Mouse (Mus musculus) ES-Bruce4 (cell line): Measurements from ENCODE around the gene Cdh11. TPM values are rescaled to one million over a fixed set of nuclear protein-coding genes. Genes with fewer than 3 reads are reported as not detected.
A peak's percentile ranks its signal among the peaks of the same experiment; 100 is the strongest.

Experiments
- H3K27ac ChIP-seq: 2 replicates; pipeline ENCODE4 v1.5.1; 2012; ENCODE audit warnings: low read length, inconsistent platforms; ENCODE audit not compliant: insufficient read depth
- H3K27me3 ChIP-seq: 2 replicates; pipeline ENCODE4 v1.6.1; 2012; ENCODE audit warnings: mild to moderate bottlenecking, low read length, inconsistent platforms; ENCODE audit not compliant: control insufficient read depth, poor library complexity, insufficient read depth, severe bottlenecking
- H3K36me3 ChIP-seq: 2 replicates; pipeline ENCODE4 v1.6.1; 2012; ENCODE audit warnings: inconsistent platforms, mild to moderate bottlenecking, low read length, moderate library complexity; ENCODE audit not compliant: control insufficient read depth, poor library complexity, insufficient read depth, severe bottlenecking
- H3K4me1 ChIP-seq: one replicate; pipeline ENCODE4 v1.8.1; 2011; ENCODE audit warnings: low read length; ENCODE audit not compliant: control insufficient read depth, insufficient read depth
- H3K4me3 ChIP-seq: 2 replicates; pipeline ENCODE4 v1.5.1; 2011; ENCODE audit warnings: low read depth, mild to moderate bottlenecking, low read length
- H3K9ac ChIP-seq: 2 replicates; pipeline ENCODE4 v1.6.1; 2012; ENCODE audit warnings: low read depth, mild to moderate bottlenecking, inconsistent platforms; ENCODE audit not compliant: poor library complexity, severe bottlenecking
- H3K9me3 ChIP-seq: replicated peaks from 2 replicates; pipeline ENCODE4 v1.6.1; 2012; ENCODE audit warnings: mild to moderate bottlenecking, low read length, inconsistent platforms; ENCODE audit not compliant: control insufficient read depth, poor library complexity, insufficient read depth, severe bottlenecking
- CTCF ChIP-seq: IDR thresholded peaks from one replicate; pipeline ENCODE4 v1.8.1; 2011; ENCODE audit warnings: low read depth, low read length
- EP300 ChIP-seq: IDR thresholded peaks from 2 replicates; pipeline ENCODE4 v1.6.1; 2011; ENCODE audit warnings: low read depth, low read length; ENCODE audit not compliant: insufficient read depth
- POLR2A ChIP-seq: IDR thresholded peaks from one replicate; pipeline ENCODE4 v1.8.1; 2011; ENCODE audit warnings: low read length; ENCODE audit not compliant: insufficient read depth
- polyA plus RNA-seq: library from polyadenylated mRNA; stranded (reverse); fragments of >200 nt; gene quantifications from 2 replicates; pipeline ENCODE4 v1.2.4, GENCODE M21; 2011; ENCODE audit warnings: low read depth; ENCODE audit not compliant: missing spikeins, insufficient read depth, insufficient read length

Gene Cdh11
- polyA plus RNA-seq, 1 experiment, result 1.1 TPM

- H3K9me3 ChIP-seq, result no peaks in the 10 kb centered on the region
- no peaks in the 10 kb centered on the region for H3K36me3 ChIP-seq
- peak overlapping the region; percentile 50 for H3K4me3 ChIP-seq
- H3K27me3 ChIP-seq, result peaks cover 40% of the 10 kb centered on the region
- H3K4me1 ChIP-seq, result no peaks in the 10 kb centered on the region
- TF ChIP-seq POLR2A, result no peak
- TF ChIP-seq EP300, result no peak
- TF ChIP-seq CTCF, result no peak
- H3K27ac ChIP-seq, result no peak overlapping the region
- peak overlapping the region; percentile 23 for H3K9ac ChIP-seq
These were observed 1.4 kb downstream of the Cdh11 start for GRCm38 (mm10) chr8:102783821-102784591.

- TF ChIP-seq CTCF (no peak), POLR2A (no peak), EP300 (no peak)
- peaks cover 36% of the 10 kb centered on the region for H3K27me3 ChIP-seq
- H3K27ac ChIP-seq, result no peak overlapping the region
- H3K9me3 ChIP-seq, result no peaks in the 10 kb centered on the region
- no peak overlapping the region for H3K4me3 ChIP-seq
- H3K9ac ChIP-seq, result no peak overlapping the region
- H3K4me1 ChIP-seq, result no peaks in the 10 kb centered on the region
- no peaks in the 10 kb centered on the region for H3K36me3 ChIP-seq
These were observed 2.5 kb downstream of the Cdh11 start for GRCm38 (mm10) chr8:102782707-102783489.

DNA sequence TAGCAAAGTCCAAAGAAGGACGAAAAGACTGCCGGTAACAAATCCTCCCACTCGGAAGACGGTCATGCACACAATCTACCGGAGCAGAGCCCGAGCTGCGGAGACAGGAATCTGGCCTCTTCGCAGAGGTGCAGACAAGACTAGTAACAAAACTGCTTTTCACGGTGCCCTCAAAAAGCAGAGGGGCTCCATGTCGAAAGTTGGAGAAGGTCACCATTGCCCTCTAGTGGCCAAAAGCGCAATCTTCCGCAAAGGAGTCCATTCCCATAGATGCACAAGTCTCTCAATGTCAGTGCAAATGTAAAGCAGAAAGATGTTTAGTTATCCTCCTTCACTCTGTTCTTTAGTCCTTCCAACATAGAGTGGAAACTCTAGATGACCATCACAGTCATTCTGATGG is 4.5 kb downstream of the Cdh11 start:
- Histone ChIP-seq H3K9ac (no peak overlapping the region), H3K9me3 (no peaks in the 10 kb centered on the region), H3K27me3 (peaks cover 32% of the 10 kb centered on the region), H3K36me3 (no peaks in the 10 kb centered on the region), H3K4me3 (no peak overlapping the region), H3K4me1 (no peaks in the 10 kb centered on the region), H3K27ac (no peak overlapping the region)
- TF ChIP-seq EP300 (no peak), POLR2A (no peak), CTCF (peak; percentile 70)

DNA sequence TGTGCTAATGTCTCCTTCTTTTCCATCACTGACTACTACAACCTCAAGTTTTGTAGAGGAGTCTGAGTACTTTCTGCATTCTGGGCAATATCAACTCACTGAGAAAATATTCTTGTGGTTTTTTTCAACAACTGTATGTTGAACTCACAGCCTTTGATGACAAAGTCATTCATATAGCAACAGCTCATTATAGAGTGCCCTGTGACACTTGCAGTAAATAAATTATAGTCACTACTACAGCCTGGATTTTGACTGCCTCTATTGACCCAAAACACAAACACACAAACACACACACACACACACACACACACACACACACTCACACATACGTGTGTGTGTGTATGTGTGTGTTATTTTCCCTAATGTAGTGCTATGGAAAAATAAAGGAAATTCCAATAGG is 10.8 kb downstream of the Cdh11 start:
- Histone ChIP-seq H3K4me3 (no peak overlapping the region), H3K36me3 (no peaks in the 10 kb centered on the region), H3K4me1 (no peaks in the 10 kb centered on the region), H3K9me3 (no peaks in the 10 kb centered on the region), H3K27ac (no peak overlapping the region), H3K27me3 (0 out of 2 replicates have a peak, but pooled peaks cover 1% of the 10 kb centered on the region), H3K9ac (no peak overlapping the region)
- TF ChIP-seq EP300 (no peak), CTCF (no peak), POLR2A (no peak)

- no peak for TF ChIP-seq POLR2A
- H3K9ac ChIP-seq, result no peak overlapping the region
- H3K4me1 ChIP-seq, result no peaks in the 10 kb centered on the region
- H3K36me3 ChIP-seq, result no peaks in the 10 kb centered on the region
- no peak overlapping the region for H3K4me3 ChIP-seq
- no peaks in the 10 kb centered on the region for H3K27me3 ChIP-seq
- no peaks in the 10 kb centered on the region for H3K9me3 ChIP-seq
- no peak overlapping the region for H3K27ac ChIP-seq
These were observed 14.0 kb downstream of the Cdh11 start for GRCm38 (mm10) chr8:102771456-102771855.

GRCm38 (mm10) chr8:102753839-102754238 is 31.6 kb downstream of the Cdh11 start:
- no peaks in the 10 kb centered on the region for H3K36me3 ChIP-seq
- no peaks in the 10 kb centered on the region for H3K4me1 ChIP-seq
- no peak overlapping the region for H3K27ac ChIP-seq
- no peaks in the 10 kb centered on the region for H3K9me3 ChIP-seq
- no peak overlapping the region for H3K4me3 ChIP-seq
- no peaks in the 10 kb centered on the region for H3K27me3 ChIP-seq
- no peak overlapping the region for H3K9ac ChIP-seq
- TF ChIP-seq CTCF (no peak), POLR2A (no peak), EP300 (no peak)
